Mouse (Mus musculus): ENCODE data around the gene Pgm5. TPM values are rescaled to one million over a fixed set of nuclear protein-coding genes. Genes with fewer than 3 reads are reported as not detected.

Gene Pgm5
- polyA plus RNA-seq, 1 experiment from 2014 or later, result 1.6 TPM

GRCm38 (mm10) chr19:24785056-24785675 lies 76.5 kb downstream of the Pgm5 start:
- Histone ChIP-seq H3K27ac (ENCODE audit: low read length) (no peak overlapping the region), H3K4me1 (ENCODE audit: insufficient read depth, low read length) (peaks cover 19% of the 10 kb centered on the region; the same call in 1 of the 2 replicates), H3K27me3 (ENCODE audit: insufficient read depth, low read length) (no peaks in the 10 kb centered on the region), H3K4me2 (replicated peaks; ENCODE audit: low read depth, low read length) (no peak overlapping the region), H3K36me3 (ENCODE audit: insufficient read depth, low read length) (no peaks in the 10 kb centered on the region), H3K9ac (replicated peaks; ENCODE audit: low read length) (no peak overlapping the region), H3K4me3 (ENCODE audit: low read length) (no peak overlapping the region), H3K9me3 (ENCODE audit: low read length) (no peaks in the 10 kb centered on the region)
- WGBS, result 62% methylated on average over 15 of the region's 15 CpGs
- ATAC-seq (ENCODE audit: low FRiP score, low TSS enrichment), result no peak

GRCm38 (mm10) chr19:24783736-24784135 lies 77.9 kb downstream of the Pgm5 start:
- Histone ChIP-seq H3K9ac (replicated peaks; ENCODE audit: low read length) (no peak overlapping the region), H3K9me3 (ENCODE audit: low read length) (no peaks in the 10 kb centered on the region), H3K4me3 (ENCODE audit: low read length) (no peak overlapping the region), H3K27ac (ENCODE audit: low read length) (no peak overlapping the region), H3K27me3 (ENCODE audit: insufficient read depth, low read length) (no peaks in the 10 kb centered on the region), H3K36me3 (ENCODE audit: insufficient read depth, low read length) (no peaks in the 10 kb centered on the region), H3K4me2 (replicated peaks; ENCODE audit: low read depth, low read length) (no peak overlapping the region), H3K4me1 (ENCODE audit: insufficient read depth, low read length) (peaks cover 23% of the 10 kb centered on the region; the same call in 1 of the 2 replicates)
- 42% methylated on average over 9 of the region's 9 CpGs for WGBS
- ATAC-seq (ENCODE audit: low FRiP score, low TSS enrichment), result no peak; the same call in 1 of the 2 replicates

GRCm38 (mm10) chr19:24779996-24780395 lies 81.7 kb downstream of the Pgm5 start:
- 37% methylated on average over 6 of the region's 6 CpGs for WGBS
- ATAC-seq (ENCODE audit: low FRiP score, low TSS enrichment), result peak; percentile 51; the same call in 1 of the 2 replicates

DNA sequence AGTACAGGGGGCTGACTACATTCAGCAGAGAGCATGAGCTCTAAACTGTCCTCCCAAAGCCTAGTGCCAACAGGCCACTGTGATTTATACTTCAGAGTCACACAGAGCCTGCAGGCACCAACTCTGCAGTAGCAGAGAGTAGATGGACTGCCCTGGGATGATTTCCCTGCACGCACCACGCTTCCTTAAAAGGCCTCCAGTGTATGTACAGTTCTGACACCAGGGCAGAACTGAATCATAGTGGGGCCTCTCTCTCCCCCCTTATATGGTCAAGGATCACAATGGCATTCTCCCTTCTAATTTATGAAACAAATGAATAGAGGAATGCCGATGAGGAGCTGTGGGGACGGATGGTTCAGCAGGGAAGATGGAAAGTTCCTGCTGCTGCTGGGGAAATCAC lies 91.3 kb downstream of the Pgm5 start:
- Histone ChIP-seq H3K4me1 (ENCODE audit: insufficient read depth, low read length) (no peaks in the 10 kb centered on the region), H3K9ac (replicated peaks; ENCODE audit: low read length) (no peak overlapping the region), H3K4me2 (replicated peaks; ENCODE audit: low read depth, low read length) (no peak overlapping the region), H3K4me3 (ENCODE audit: low read length) (no peak overlapping the region), H3K9me3 (ENCODE audit: low read length) (no peaks in the 10 kb centered on the region), H3K36me3 (ENCODE audit: insufficient read depth, low read length) (no peaks in the 10 kb centered on the region), H3K27me3 (ENCODE audit: insufficient read depth, low read length) (no peaks in the 10 kb centered on the region), H3K27ac (ENCODE audit: low read length) (no peak overlapping the region; the same call in 1 of the 2 replicates)
- peak; percentile 39; the same call in 1 of the 2 replicates for ATAC-seq (ENCODE audit: low FRiP score, low TSS enrichment)
- 53% methylated on average over 4 of the region's 4 CpGs for WGBS

More at GRCm38 (mm10) chr19:24779996-24780395, 81.7 kb downstream of the Pgm5 start:
- Histone ChIP-seq H3K4me1 (ENCODE audit: insufficient read depth, low read length) (peaks cover 23% of the 10 kb centered on the region; the same call in 1 of the 2 replicates), H3K36me3 (ENCODE audit: insufficient read depth, low read length) (no peaks in the 10 kb centered on the region), H3K27me3 (ENCODE audit: insufficient read depth, low read length) (no peaks in the 10 kb centered on the region), H3K9me3 (ENCODE audit: low read length) (no peaks in the 10 kb centered on the region), H3K4me2 (replicated peaks; ENCODE audit: low read depth, low read length) (no peak overlapping the region), H3K4me3 (ENCODE audit: low read length) (no peak overlapping the region), H3K9ac (replicated peaks; ENCODE audit: low read length) (no peak overlapping the region), H3K27ac (ENCODE audit: low read length) (peak overlapping the region; percentile 65)

GRCm38 (mm10) chr19:24767401-24767800 lies 94.3 kb downstream of the Pgm5 start:
- 86% methylated on average over 6 of the region's 6 CpGs for WGBS
- no peak for ATAC-seq (ENCODE audit: low FRiP score, low TSS enrichment)

GRCm38 (mm10) chr19:24762473-24763149 lies 99.0 kb downstream of the Pgm5 start:
- Histone ChIP-seq H3K36me3 (ENCODE audit: insufficient read depth, low read length) (no peaks in the 10 kb centered on the region), H3K27ac (ENCODE audit: low read length) (no peak overlapping the region), H3K4me3 (ENCODE audit: low read length) (no peak overlapping the region), H3K4me2 (replicated peaks; ENCODE audit: low read depth, low read length) (no peak overlapping the region), H3K4me1 (ENCODE audit: insufficient read depth, low read length) (peaks cover 7% of the 10 kb centered on the region; the same call in 1 of the 2 replicates), H3K9ac (replicated peaks; ENCODE audit: low read length) (no peak overlapping the region), H3K27me3 (ENCODE audit: insufficient read depth, low read length) (no peaks in the 10 kb centered on the region), H3K9me3 (ENCODE audit: low read length) (no peaks in the 10 kb centered on the region)
- 35% methylated on average over 12 of the region's 12 CpGs for WGBS
- ATAC-seq (ENCODE audit: low FRiP score, low TSS enrichment), result 0 out of 2 replicates have a peak, but pooled peaks have one; percentile 19

More at GRCm38 (mm10) chr19:24767401-24767800, 94.3 kb downstream of the Pgm5 start:
- H3K27me3 ChIP-seq (ENCODE audit: insufficient read depth, low read length), result no peaks in the 10 kb centered on the region
- H3K9me3 ChIP-seq (ENCODE audit: low read length), result no peaks in the 10 kb centered on the region
- no peak overlapping the region for H3K4me3 ChIP-seq (ENCODE audit: low read length)
- H3K4me2 ChIP-seq (replicated peaks; ENCODE audit: low read depth, low read length), result no peak overlapping the region
- no peaks in the 10 kb centered on the region for H3K36me3 ChIP-seq (ENCODE audit: insufficient read depth, low read length)
- no peak overlapping the region for H3K27ac ChIP-seq (ENCODE audit: low read length)
- no peak overlapping the region for H3K9ac ChIP-seq (replicated peaks; ENCODE audit: low read length)
- peaks cover 6% of the 10 kb centered on the region; the same call in 1 of the 2 replicates for H3K4me1 ChIP-seq (ENCODE audit: insufficient read depth, low read length)

DNA sequence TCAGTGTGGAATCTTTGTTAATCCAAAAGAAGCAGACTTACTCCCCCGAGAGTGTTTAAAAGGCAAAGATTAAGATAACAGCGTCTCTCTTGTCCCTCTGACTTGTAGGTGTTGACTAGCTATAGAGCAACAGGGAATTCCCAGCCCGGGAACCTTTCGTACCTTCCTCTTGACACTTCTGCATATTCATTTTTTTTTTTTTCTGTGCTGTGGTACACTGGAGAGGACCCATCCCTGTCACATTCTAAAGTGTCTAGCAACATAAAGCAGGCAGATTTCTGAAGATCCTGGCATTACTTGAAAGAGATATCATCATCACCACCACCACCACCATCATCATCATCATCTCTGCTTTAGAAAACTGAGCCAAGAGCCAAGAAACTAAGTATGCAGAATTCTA lies 105.0 kb downstream of the Pgm5 start:
- H3K9me3 ChIP-seq (ENCODE audit: low read length), result no peaks in the 10 kb centered on the region
- no peak overlapping the region for H3K4me2 ChIP-seq (replicated peaks; ENCODE audit: low read depth, low read length)
- H3K27me3 ChIP-seq (ENCODE audit: insufficient read depth, low read length), result no peaks in the 10 kb centered on the region
- H3K27ac ChIP-seq (ENCODE audit: low read length), result no peak overlapping the region
- no peak overlapping the region for H3K4me3 ChIP-seq (ENCODE audit: low read length)
- no peak for ATAC-seq (ENCODE audit: low FRiP score, low TSS enrichment)
- 73% methylated on average over 4 of the region's 4 CpGs for WGBS
- H3K9ac ChIP-seq (replicated peaks; ENCODE audit: low read length), result no peak overlapping the region
- no peaks in the 10 kb centered on the region for H3K36me3 ChIP-seq (ENCODE audit: insufficient read depth, low read length)
- H3K4me1 ChIP-seq (ENCODE audit: insufficient read depth, low read length), result peaks cover 20% of the 10 kb centered on the region

DNA sequence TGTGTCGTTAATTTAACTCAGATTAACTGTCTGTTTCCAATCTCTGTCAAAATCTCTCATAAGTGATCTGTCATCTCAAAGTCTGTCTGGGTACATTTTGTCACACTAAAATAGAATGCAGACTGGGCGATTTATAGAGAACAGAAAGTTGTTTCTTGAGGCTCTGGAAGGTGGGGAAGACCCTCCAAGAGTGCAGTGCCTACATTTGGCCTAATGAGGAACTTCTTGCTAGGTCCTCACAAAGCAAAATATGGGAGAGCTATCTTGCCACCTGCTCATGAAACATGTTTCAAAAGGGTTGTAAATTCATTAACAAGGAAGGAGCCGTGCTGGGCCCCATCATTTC lies 107.2 kb downstream of the Pgm5 start:
- Histone ChIP-seq H3K27ac (ENCODE audit: low read length) (no peak overlapping the region), H3K27me3 (ENCODE audit: insufficient read depth, low read length) (no peaks in the 10 kb centered on the region), H3K36me3 (ENCODE audit: insufficient read depth, low read length) (no peaks in the 10 kb centered on the region), H3K9ac (replicated peaks; ENCODE audit: low read length) (no peak overlapping the region), H3K4me3 (ENCODE audit: low read length) (no peak overlapping the region), H3K4me2 (replicated peaks; ENCODE audit: low read depth, low read length) (no peak overlapping the region), H3K9me3 (ENCODE audit: low read length) (no peaks in the 10 kb centered on the region), H3K4me1 (ENCODE audit: insufficient read depth, low read length) (peaks cover 20% of the 10 kb centered on the region)
- no peak for ATAC-seq (ENCODE audit: low FRiP score, low TSS enrichment)
- 76% methylated on average over 3 of the region's 3 CpGs for WGBS

GRCm38 (mm10) chr19:24753617-24754439 lies 107.8 kb downstream of the Pgm5 start:
- H3K4me2 ChIP-seq (replicated peaks; ENCODE audit: low read depth, low read length), result peak overlapping the region; percentile 30
- 24% methylated on average over 14 of the region's 14 CpGs for WGBS
- ATAC-seq (ENCODE audit: low FRiP score, low TSS enrichment), result peak; percentile 85; the same call in 1 of the 2 replicates
- H3K4me1 ChIP-seq (ENCODE audit: insufficient read depth, low read length), result peaks cover 20% of the 10 kb centered on the region
- H3K27me3 ChIP-seq (ENCODE audit: insufficient read depth, low read length), result no peaks in the 10 kb centered on the region
- no peaks in the 10 kb centered on the region for H3K36me3 ChIP-seq (ENCODE audit: insufficient read depth, low read length)
- H3K9me3 ChIP-seq (ENCODE audit: low read length), result no peaks in the 10 kb centered on the region
- H3K4me3 ChIP-seq (ENCODE audit: low read length), result no peak overlapping the region
- no peak overlapping the region for H3K9ac ChIP-seq (replicated peaks; ENCODE audit: low read length)
- peak overlapping the region; percentile 71 for H3K27ac ChIP-seq (ENCODE audit: low read length)
